Mouse (Mus musculus) spleen, adult 18-20 months (tissue): ENCODE data around the gene Stap2.

Source experiments
- DNase-seq, 2 experiments: peaks; one replicate each; pipeline ENCODE4 v3.0.0; 2022; ENCODE audit warnings: mixed read lengths in 2 of 2

Stap2 gene

GRCm38 (mm10) chr17:56024476-56024875, 19.1 kb upstream of the Stap2 start:
- DNase-seq: no peak

GRCm38 (mm10) chr17:56023386-56023785, 18.0 kb upstream of the Stap2 start:
- DNase-seq: peak in 1 of 2 experiments; percentile 36

GRCm38 (mm10) chr17:56022989-56023290, 17.6 kb upstream of the Stap2 start:
- DNase-seq: no peak

GRCm38 (mm10) chr17:56022131-56022988, 17.0 kb upstream of the Stap2 start:
- no peak for DNase-seq

- peak in 1 of 2 experiments; percentile 38 for DNase-seq
These were observed 16.0 kb upstream of the Stap2 start for GRCm38 (mm10) chr17:56021161-56021910.

GRCm38 (mm10) chr17:56020400-56021084, 15.2 kb upstream of the Stap2 start:
- DNase-seq: no peak

- peak; percentile 52 to 63 for DNase-seq
These were observed 13.2 kb upstream of the Stap2 start for GRCm38 (mm10) chr17:56018347-56019131.

GRCm38 (mm10) chr17:56017848-56018247, 12.5 kb upstream of the Stap2 start:
- DNase-seq: no peak

GRCm38 (mm10) chr17:56016793-56017785, 11.7 kb upstream of the Stap2 start:
- DNase-seq: no peak

- DNase-seq: no peak
These were observed 11.0 kb upstream of the Stap2 start for GRCm38 (mm10) chr17:56016382-56016781.

GRCm38 (mm10) chr17:56015293-56015692, 9.9 kb upstream of the Stap2 start:
- no peak for DNase-seq

- no peak for DNase-seq
These were observed 6.1 kb upstream of the Stap2 start for GRCm38 (mm10) chr17:56011441-56011840.

- peak; percentile 53 to 78 for DNase-seq
These were observed 5.3 kb upstream of the Stap2 start for GRCm38 (mm10) chr17:56010681-56011080.

GRCm38 (mm10) chr17:56010255-56010654, 4.9 kb upstream of the Stap2 start:
- no peak for DNase-seq

GRCm38 (mm10) chr17:56009962-56010240, 4.5 kb upstream of the Stap2 start:
- no peak for DNase-seq

GRCm38 (mm10) chr17:56009088-56009961, 3.9 kb upstream of the Stap2 start:
- DNase-seq: peak; percentile 85

GRCm38 (mm10) chr17:56008356-56009087, 3.1 kb upstream of the Stap2 start:
- peak; percentile 78 to 82 for DNase-seq

- DNase-seq: no peak
These were observed 2.3 kb upstream of the Stap2 start for GRCm38 (mm10) chr17:56007444-56008355.

GRCm38 (mm10) chr17:56006956-56007355, 1.6 kb upstream of the Stap2 start:
- DNase-seq: no peak
